Mouse (Mus musculus) heart, embryonic 12.5 days (tissue): ENCODE results near the gene Doc2a. TPM values are rescaled to one million over a fixed set of nuclear protein-coding genes. Genes with fewer than 3 reads are reported as not detected.
"Not testable (repeated sequence)": the region's sequence is repeated elsewhere in the genome, so short reads cannot be mapped to it uniquely, and the experiment has no call there.

Experiments used
- ATAC-seq: fragments of 200-750 bp; cut with Nextera tagmentation; 2 replicates; pipeline ENCODE4 v1.8.0; 2017; ENCODE audit warnings: moderate TSS enrichment, moderate library complexity; ENCODE audit not compliant: insufficient number of reproducible peaks, low FRiP score
- H3K27ac ChIP-seq: fragments of 300-500 bp; sonication (generic); 2 replicates; pipeline ENCODE4 v1.5.1; 2016; ENCODE audit warnings: mild to moderate bottlenecking, moderate library complexity; ENCODE audit not compliant: poor library complexity, severe bottlenecking
- H3K27me3 ChIP-seq: fragments of 300-500 bp; sonication (generic); replicated peaks from 2 replicates; pipeline ENCODE4 v1.6.1; 2016; ENCODE audit warnings: mild to moderate bottlenecking, moderate library complexity
- H3K36me3 ChIP-seq: fragments of 300-500 bp; sonication (generic); 2 replicates; pipeline ENCODE4 v1.6.1; 2016; ENCODE audit warnings: mild to moderate bottlenecking, moderate library complexity
- H3K4me1 ChIP-seq: fragments of 300-500 bp; sonication (generic); replicated peaks from 2 replicates; pipeline ENCODE4 v1.6.1; 2016; ENCODE audit warnings: mild to moderate bottlenecking
- H3K4me2 ChIP-seq: fragments of 300-500 bp; sonication (generic); 2 replicates; pipeline ENCODE4 v1.6.1; 2016; ENCODE audit warnings: mild to moderate bottlenecking, moderate library complexity
- H3K4me3 ChIP-seq: fragments of 300-500 bp; sonication (generic); 2 replicates; pipeline ENCODE4 v1.5.1; 2016; ENCODE audit warnings: mild to moderate bottlenecking
- H3K9ac ChIP-seq: fragments of 300-500 bp; sonication (generic); 2 replicates; pipeline ENCODE4 v1.6.1; 2016; ENCODE audit warnings: mild to moderate bottlenecking, moderate library complexity
- H3K9me3 ChIP-seq: fragments of 300-500 bp; sonication (generic); replicated peaks from 2 replicates; pipeline ENCODE4 v1.6.1; 2016; ENCODE audit warnings: mild to moderate bottlenecking, moderate library complexity
- WGBS: fragments of 180-500 bp; shearing (Covaris S2); methylation state at CpG from one replicate; pipeline ENCODE4 v1.1.7; 2016; 5-methylcytosine and 5-hydroxymethylcytosine counted together
- polyA plus RNA-seq: library from polyadenylated mRNA; unstranded; fragments of >200 nt; fragmentation: Nextera tagmentation; extraction: Ambion mirVana; gene quantifications from 2 replicates; pipeline ENCODE4 v1.2.1, GENCODE M21; 2016

Gene Doc2a
- polyA plus RNA-seq, 1 experiment from 2014 or later = not detected

- peak overlapping the region; percentile 44; the same call in 1 of the 2 replicates for H3K27ac ChIP-seq
- H3K4me3 ChIP-seq = peak overlapping the region; percentile 64
- H3K9ac ChIP-seq = peak overlapping the region; percentile 80
- ATAC-seq = peak; percentile 97
- H3K36me3 ChIP-seq = no peaks in the 10 kb centered on the region
- WGBS = 12% methylated on average over 37 of the region's 37 CpGs
- no peaks in the 10 kb centered on the region for H3K27me3 ChIP-seq
- peak overlapping the region; percentile 72 for H3K4me2 ChIP-seq
- H3K4me1 ChIP-seq = peaks cover 11% of the 10 kb centered on the region
- H3K9me3 ChIP-seq = no peaks in the 10 kb centered on the region
Measured at GRCm38 (mm10) chr7:126898102-126898990, 51.1 kb downstream of the Doc2a start.

GRCm38 (mm10) chr7:126899781-126900180, 52.6 kb downstream of the Doc2a start:
- not testable (repeated sequence) for H3K9ac ChIP-seq, H3K27me3 ChIP-seq, H3K9me3 ChIP-seq, H3K4me3 ChIP-seq, H3K36me3 ChIP-seq, ATAC-seq, H3K27ac ChIP-seq, H3K4me2 ChIP-seq
- WGBS = 88% methylated on average over 8 of the region's 9 CpGs
- H3K4me1 ChIP-seq = peaks cover 11% of the 10 kb centered on the region

Other genes starting within 250 kb of the Doc2a start
- 3.1 and 3.6 TPM in 2 replicates for gene Nupr1, start 216.6 kb upstream of the Doc2a start, polyA plus RNA-seq
- gene Sgf29, start 198.1 kb upstream of the Doc2a start, polyA plus RNA-seq = 26.9 and 27.2 TPM in 2 replicates
- gene Sult1a1, start 171.0 kb upstream of the Doc2a start, polyA plus RNA-seq = 3.7 TPM in 2 replicates
- gene Bola2, start 152.0 kb upstream of the Doc2a start, polyA plus RNA-seq = 102 and 120 TPM in 2 replicates
- gene Slx1b, start 151.6 kb upstream of the Doc2a start, polyA plus RNA-seq = 6.9 and 7.5 TPM in 2 replicates
- gene Coro1a, start 139.6 kb upstream of the Doc2a start, polyA plus RNA-seq = 9.2 and 9.8 TPM in 2 replicates
- 57.8 and 58.7 TPM in 2 replicates for gene Mapk3, start 87.8 kb upstream of the Doc2a start, polyA plus RNA-seq
- 0.87 and 1.8 TPM in 2 replicates for gene Gdpd3, start 81.1 kb upstream of the Doc2a start, polyA plus RNA-seq
- 74.8 and 78.7 TPM in 2 replicates for gene Ypel3, start 70.5 kb upstream of the Doc2a start, polyA plus RNA-seq
- gene Tbx6, start 65.9 kb upstream of the Doc2a start, polyA plus RNA-seq = 0.27 and 0.33 TPM in 2 replicates
- 181 and 192 TPM in 2 replicates for gene Ppp4c, start 54.9 kb upstream of the Doc2a start, polyA plus RNA-seq
- 0.17 and 0.45 TPM in 2 replicates for gene Fam57b, start 49.7 kb upstream of the Doc2a start, polyA plus RNA-seq
- gene 4930451I11Rik, start 15.8 kb upstream of the Doc2a start, polyA plus RNA-seq = not detected in 2 replicates
- gene Hirip3, start 14.6 kb downstream of the Doc2a start, polyA plus RNA-seq = 18.0 and 22.5 TPM in 2 replicates
- 62.9 and 66.8 TPM in 2 replicates for gene Ino80e, start 15.0 kb downstream of the Doc2a start, polyA plus RNA-seq
- 40.8 and 42.5 TPM in 2 replicates for gene Taok2, start 37.3 kb downstream of the Doc2a start, polyA plus RNA-seq
- 17.6 and 19.9 TPM in 2 replicates for gene Tmem219, start 75.5 kb downstream of the Doc2a start, polyA plus RNA-seq
- gene Kctd13, start 81.5 kb downstream of the Doc2a start, polyA plus RNA-seq = 16.1 and 17.3 TPM in 2 replicates
- not detected in 2 replicates for gene Asphd1, start 102.2 kb downstream of the Doc2a start, polyA plus RNA-seq
- 0.11 TPM in 1 of 2 replicates, not detected in the other for gene Sez6l2, start 103.1 kb downstream of the Doc2a start, polyA plus RNA-seq
- gene Cdipt, start 128.5 kb downstream of the Doc2a start, polyA plus RNA-seq = 70.2 and 75.5 TPM in 2 replicates
- gene Cdiptos, start 128.7 kb downstream of the Doc2a start, polyA plus RNA-seq = 0.70 and 1.3 TPM in 2 replicates
- 12.0 TPM in 2 replicates for gene Mvp, start 167.2 kb downstream of the Doc2a start, polyA plus RNA-seq
- gene Pagr1b, start 169.1 kb downstream of the Doc2a start, polyA plus RNA-seq = not detected in 2 replicates
- 19.3 and 31.4 TPM in 2 replicates for gene Pagr1a, start 169.9 kb downstream of the Doc2a start, polyA plus RNA-seq
- 50.8 and 60.9 TPM in 2 replicates for gene Gm42742, start 173.7 kb downstream of the Doc2a start, polyA plus RNA-seq
- gene Prrt2, start 173.8 kb downstream of the Doc2a start, polyA plus RNA-seq = 1.9 and 3.3 TPM in 2 replicates
- gene Maz, start 179.6 kb downstream of the Doc2a start, polyA plus RNA-seq = 59.8 and 60.4 TPM in 2 replicates
- gene Kif22, start 195.1 kb downstream of the Doc2a start, polyA plus RNA-seq = 80.9 and 85.5 TPM in 2 replicates
- not detected in 2 replicates for gene Zg16, start 239.9 kb downstream of the Doc2a start, polyA plus RNA-seq
- gene AI467606, start 243.9 kb downstream of the Doc2a start, polyA plus RNA-seq = 0.54 and 1.3 TPM in 2 replicates